Comparison of ENCODE assay signal across 1 mouse cellular context in the genomic region with DNA sequence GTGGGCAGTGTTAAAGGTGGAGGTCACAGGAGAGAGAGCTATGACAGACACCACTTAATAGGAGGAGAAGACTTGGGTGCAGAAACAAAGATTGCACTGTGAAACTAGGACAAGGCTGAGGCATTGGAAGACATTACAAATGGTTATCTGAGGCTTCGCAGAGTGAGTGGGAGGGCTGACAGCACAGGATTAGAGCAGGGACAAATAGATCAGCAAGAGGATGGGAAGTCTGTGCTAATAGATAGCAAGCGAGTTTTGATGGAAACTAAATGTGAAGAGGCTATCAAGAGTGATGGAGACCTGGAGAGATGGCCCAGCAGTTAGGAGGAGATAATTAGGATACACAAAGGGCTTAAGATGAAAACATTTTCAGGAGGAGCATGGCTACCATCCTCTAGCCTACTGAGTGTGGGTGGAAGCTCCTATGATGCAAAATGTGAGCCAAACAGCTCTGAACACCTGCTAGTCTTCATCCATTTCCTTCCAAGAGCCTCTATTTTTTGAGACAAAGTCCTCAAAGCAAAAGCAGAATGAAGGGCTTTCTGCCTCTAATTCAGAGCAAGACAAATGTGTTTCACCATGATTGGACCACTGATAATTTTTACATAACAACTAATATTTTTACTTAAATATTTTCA.
A peak's percentile ranks its signal among the peaks of the same experiment; 100 is the strongest.
TF ChIP-seq lines count a peak whose summit lies in the region.

No protein-coding gene starts in this region.

TF ChIP-seq in MEL, 35 proteins besides CTCF, POLR2A, EP300 and RAD21 (continued from another document):
- TF ChIP-seq MXI1 (IDR thresholded peaks at IDR 0.05; ENCODE audit: low read depth, low read length) (no peak), TAL1 (IDR thresholded peaks at IDR 0.05; ENCODE audit: low read length) (peak; percentile 96), TBP (IDR thresholded peaks at IDR 0.05; ENCODE audit: low read depth, low read length) (no peak), CHD1 (IDR thresholded peaks at IDR 0.05; ENCODE audit: low read depth, low read length) (no peak), GABPA (IDR thresholded peaks at IDR 0.05; ENCODE audit: low read depth, low read length) (no peak), ELF1 (IDR thresholded peaks at IDR 0.05; ENCODE audit: low read depth, low read length) (no peak), SIN3A (IDR thresholded peaks at IDR 0.05; ENCODE audit: low read length) (no peak), ETS1 (IDR thresholded peaks at IDR 0.05; ENCODE audit: low read depth, low read length) (peak; percentile 75), MYB (IDR thresholded peaks at IDR 0.05; ENCODE audit: low read depth, low read length) (0 out of 2 replicates have a peak, but pooled peaks have one; percentile 18), KAT2A (conservative IDR thresholded peaks at IDR 0.05; ENCODE audit: low read depth, low read length) (no peak; the same call in 1 of the 2 replicates), TCF12 (IDR thresholded peaks at IDR 0.05; ENCODE audit: low read depth, low read length) (peak; percentile 99), RCOR1 (IDR thresholded peaks at IDR 0.05; ENCODE audit: low read depth, low read length) (peak; percentile 74), MAX (IDR thresholded peaks at IDR 0.05; ENCODE audit: low read length) (no peak), HCFC1 (IDR thresholded peaks at IDR 0.05; ENCODE audit: low read depth, low read length) (no peak), GATA1 (IDR thresholded peaks at IDR 0.05; ENCODE audit: low read depth, low read length) (peak; percentile 99), BHLHE40 (IDR thresholded peaks at IDR 0.05; ENCODE audit: borderline replicate concordance, low read depth, low read length) (no peak), USF1 (IDR thresholded peaks at IDR 0.05; ENCODE audit: low read depth, low read length) (no peak), SMC3 (IDR thresholded peaks at IDR 0.05; ENCODE audit: low read depth, low read length) (no peak), USF2 (IDR thresholded peaks at IDR 0.05; ENCODE audit: borderline replicate concordance in 1 of 2, insufficient read depth in 1 of 2, low read depth in 1 of 2, low read length in 2 of 2) (no peak), ZMIZ1 (IDR thresholded peaks at IDR 0.05; ENCODE audit: low read depth, low read length) (no peak), CHD2 (IDR thresholded peaks at IDR 0.05; ENCODE audit: low read length) (no peak), ZC3H11A (IDR thresholded peaks at IDR 0.05; ENCODE audit: low read depth, low read length) (no peak), POLR2AphosphoS2 (IDR thresholded peaks at IDR 0.05; ENCODE audit: low read length) (no peak), MAFK (IDR thresholded peaks at IDR 0.05; ENCODE audit: borderline replicate concordance, low read depth, low read length) (no peak)
